Mouse (Mus musculus) 3134 (cell line): Measurements from ENCODE around the gene Sbf1.
A peak's percentile ranks its signal among the peaks of the same experiment; 100 is the strongest.

Experiments
- DNase-seq: peaks from one replicate; pipeline ENCODE4 v3.0.0-alpha.2; 2011; ENCODE audit warnings: low spot score; ENCODE audit not compliant: insufficient read length; ENCODE audit errors: extremely low read depth

Gene Sbf1

GRCm38 (mm10) chr15:89322670-89323522, 7.8 kb upstream of the Sbf1 start, which contains the start of gene Adm2:
Adm2 (plus strand) TSS chr15:89322720.
- no peak for DNase-seq

- DNase-seq, result no peak
Observed at GRCm38 (mm10) chr15:89321264-89321663, 6.2 kb upstream of the Sbf1 start.

GRCm38 (mm10) chr15:89316146-89316545, 1.0 kb upstream of the Sbf1 start:
- DNase-seq, result no peak

- peak; percentile 47 for DNase-seq
Observed at GRCm38 (mm10) chr15:89314511-89315189, 461 bp downstream of the Sbf1 start.

GRCm38 (mm10) chr15:89314107-89314506, 1.0 kb downstream of the Sbf1 start:
- DNase-seq, result no peak

- DNase-seq, result no peak
Observed at GRCm38 (mm10) chr15:89313359-89313758, 1.8 kb downstream of the Sbf1 start.

- DNase-seq, result peak; percentile 73
Observed at GRCm38 (mm10) chr15:89309962-89310498, 5.1 kb downstream of the Sbf1 start.

- no peak for DNase-seq
Observed at GRCm38 (mm10) chr15:89308406-89309139, 6.5 kb downstream of the Sbf1 start.

GRCm38 (mm10) chr15:89307461-89307860, 7.7 kb downstream of the Sbf1 start:
- DNase-seq, result no peak

- no peak for DNase-seq
Observed at GRCm38 (mm10) chr15:89305966-89306365, 9.1 kb downstream of the Sbf1 start.

- DNase-seq, result no peak
Observed at GRCm38 (mm10) chr15:89300600-89300999, 14.5 kb downstream of the Sbf1 start.

GRCm38 (mm10) chr15:89300180-89300579, 14.9 kb downstream of the Sbf1 start:
- no peak for DNase-seq

GRCm38 (mm10) chr15:89297695-89298094, 17.4 kb downstream of the Sbf1 start:
- DNase-seq, result no peak

GRCm38 (mm10) chr15:89296465-89296864, 18.6 kb downstream of the Sbf1 start:
- DNase-seq, result no peak

GRCm38 (mm10) chr15:89295580-89296165, 19.4 kb downstream of the Sbf1 start:
- no peak for DNase-seq

GRCm38 (mm10) chr15:89293778-89294177, 21.3 kb downstream of the Sbf1 start:
- no peak for DNase-seq

- DNase-seq, result no peak
Observed at GRCm38 (mm10) chr15:89292795-89293194, 22.3 kb downstream of the Sbf1 start.

GRCm38 (mm10) chr15:89291521-89291920, 23.6 kb downstream of the Sbf1 start:
- no peak for DNase-seq

- DNase-seq, result no peak
Observed at GRCm38 (mm10) chr15:89289455-89289854, 25.7 kb downstream of the Sbf1 start.

GRCm38 (mm10) chr15:89288227-89288767, 26.8 kb downstream of the Sbf1 start:
- no peak for DNase-seq
